ENCODE assay signal across 27 mouse cellular contexts in genomic region chr7:66600126-66600525, GRCm38 (mm10).
A peak's percentile ranks its signal among the peaks of the same experiment; 100 is the strongest.
DNase-seq lines count a peak whose midpoint lies in the region; ATAC-seq and TF ChIP-seq lines count a peak whose summit lies in the region.
"Had no signal": no experiment of that assay in that cellular context is flagged by ENCODE, and none has a peak within 500 bp of the region (broad histone marks: within the 10 kb centered on the region; RNA-seq: fewer than 3 reads in every experiment).

No protein-coding gene starts in this region.

- no peak overlapping the region for H3K4me2 ChIP-seq in lung, postnatal 0 days (replicated peaks; ENCODE audit: low read depth, low read length)
- 0 out of 2 replicates have a peak overlapping the region, but pooled peaks have one; percentile 19 for H3K4me2 ChIP-seq in intestine, embryonic 15.5 days (replicated peaks)
- H3K4me2 ChIP-seq: forebrain, embryonic 13.5 days; kidney, embryonic 15.5 days; limb, embryonic 12.5 days; liver, embryonic 12.5 days; midbrain, embryonic 11.5 days; neural tube, embryonic 12.5 days had no signal

- H3K27me3 ChIP-seq in kidney, adult 2 months (replicated peaks; ENCODE audit: control insufficient read depth, insufficient read depth, low read length) = no peaks in the 10 kb centered on the region; the same call in 1 of the 2 replicates
- no peaks in the 10 kb centered on the region for H3K27me3 ChIP-seq in lung, postnatal 0 days (replicated peaks; ENCODE audit: insufficient read depth, low read length)
- no peaks in the 10 kb centered on the region for H3K27me3 ChIP-seq in intestine, embryonic 15.5 days (replicated peaks)
- H3K27me3 ChIP-seq: forebrain, embryonic 13.5 days; kidney, embryonic 15.5 days; limb, embryonic 12.5 days; liver, embryonic 12.5 days; neural tube, embryonic 12.5 days had no signal

- no peak for TF ChIP-seq POLR2A in kidney, adult 2 months (IDR thresholded peaks at IDR 0.05; ENCODE audit: low read depth, low read length)
- no peak for TF ChIP-seq POLR2A in lung, adult 2 months (IDR thresholded peaks at IDR 0.05; ENCODE audit: borderline replicate concordance, extremely low read depth, low read depth, low read length)

- H3K36me3 ChIP-seq in kidney, adult 2 months (ENCODE audit: control insufficient read depth, insufficient read depth, low read length) = no peaks in the 10 kb centered on the region
- H3K36me3 ChIP-seq in lung, postnatal 0 days (ENCODE audit: insufficient read depth, low read length) = no peaks in the 10 kb centered on the region
- H3K36me3 ChIP-seq in intestine, embryonic 15.5 days = no peaks in the 10 kb centered on the region
- H3K36me3 ChIP-seq: G1E; kidney, embryonic 15.5 days; limb, embryonic 12.5 days; liver, embryonic 12.5 days; neural tube, embryonic 12.5 days had no signal

- 76% methylated on average over 3 of the region's 3 CpGs for WGBS in kidney, adult 2 months
- 53% methylated on average over 3 of the region's 3 CpGs for WGBS in lung, postnatal 0 days
- WGBS in lung, adult 2 months = 55% methylated on average over 3 of the region's 3 CpGs
- 56% methylated on average over 3 of the region's 3 CpGs for WGBS in intestine, embryonic 15.5 days

- TF ChIP-seq EP300 in lung, postnatal 0 days (IDR thresholded peaks at IDR 0.05) = no peak

- no peaks in the 10 kb centered on the region for H3K4me1 ChIP-seq in kidney, adult 2 months (ENCODE audit: control insufficient read depth, insufficient read depth, low read length)
- peaks cover 4% of the 10 kb centered on the region; the same call in 1 of the 2 replicates for H3K4me1 ChIP-seq in lung, postnatal 0 days (ENCODE audit: insufficient read depth, low read depth, low read length)
- H3K4me1 ChIP-seq in lung, adult 2 months (ENCODE audit: control insufficient read depth, insufficient read depth, low read length) = peaks cover 5% of the 10 kb centered on the region; the same call in 1 of the 2 replicates
- peaks cover 11% of the 10 kb centered on the region; the same call in 1 of the 2 replicates for H3K4me1 ChIP-seq in intestine, embryonic 15.5 days (replicated peaks)
- H3K4me1 ChIP-seq: forebrain, embryonic 13.5 days; limb, embryonic 12.5 days; liver, embryonic 12.5 days; neural tube, embryonic 12.5 days had no signal

- TF ChIP-seq CTCF in kidney, adult 2 months (conservative IDR thresholded peaks at IDR 0.05; ENCODE audit: insufficient read depth, insufficient read length, low read depth, low read length) = no peak
- no peak for TF ChIP-seq CTCF in lung, postnatal 0 days (IDR thresholded peaks at IDR 0.05)
- no peak for TF ChIP-seq CTCF in lung, adult 2 months (IDR thresholded peaks at IDR 0.05; ENCODE audit: insufficient read depth, low read length)

- ATAC-seq in lung, postnatal 0 days = no peak
- peak; percentile 60; the same call in 1 of the 2 replicates for ATAC-seq in intestine, embryonic 15.5 days
- ATAC-seq: forebrain, embryonic 13.5 days; hindbrain, embryonic 16.5 days; liver, embryonic 12.5 days; liver, postnatal 0 days had no signal

- no peak overlapping the region for H3K9ac ChIP-seq in lung, postnatal 0 days (replicated peaks; ENCODE audit: low read depth)
- H3K9ac ChIP-seq in intestine, embryonic 15.5 days = no peak overlapping the region
- H3K9ac ChIP-seq: forebrain, embryonic 13.5 days; kidney, embryonic 15.5 days; limb, embryonic 12.5 days; liver, embryonic 12.5 days; liver, postnatal 0 days; neural tube, embryonic 12.5 days had no signal

- H3K27ac ChIP-seq in kidney, adult 2 months (ENCODE audit: insufficient read depth, low read depth, low read length) = 0 out of 2 replicates have a peak overlapping the region, but pooled peaks have one; percentile 26
- no peak overlapping the region for H3K27ac ChIP-seq in lung, postnatal 0 days (ENCODE audit: low read length)
- peak overlapping the region; percentile 55; the same call in 1 of the 2 replicates for H3K27ac ChIP-seq in intestine, embryonic 15.5 days
- H3K27ac ChIP-seq: forebrain, embryonic 13.5 days; layer of hippocampus, adult 2 months; left cerebral cortex, adult 2 months; limb, embryonic 12.5 days; liver, embryonic 12.5 days; neural tube, embryonic 12.5 days had no signal

- DNase-seq in adrenal gland, postnatal 14 days = peak; percentile 38
- DNase-seq in adrenal gland, adult 2 months = no peak
- no peak for DNase-seq in kidney, adult 2 months
- DNase-seq in kidney, postnatal 25 days = no peak
- peak; percentile 17 for DNase-seq in lung, postnatal 0 days (ENCODE audit: low spot score)
- DNase-seq in lung, adult 2 months = no peak
- no peak for DNase-seq in right cerebral cortex, adult 2 months (ENCODE audit: low spot score in 2 of 2)
- DNase-seq: cerebellum, adult 8-10 months; cerebellum, postnatal 36 days; gastrocnemius, postnatal 14 days; heart, postnatal 14 days; kidney, adult 11 months; liver, postnatal 0 days; right cerebral cortex, postnatal 14 days; thymus, postnatal 14 days had no signal

- no peak overlapping the region for H3K4me3 ChIP-seq in kidney, adult 2 months (ENCODE audit: insufficient read depth, low read depth, low read length)
- no peak overlapping the region for H3K4me3 ChIP-seq in lung, postnatal 0 days (ENCODE audit: low read depth, low read length)
- H3K4me3 ChIP-seq in lung, adult 2 months (replicated peaks; ENCODE audit: extremely low read depth, low read depth, low read length) = no peak overlapping the region
- H3K4me3 ChIP-seq in intestine, embryonic 15.5 days (replicated peaks) = no peak overlapping the region
- H3K4me3 ChIP-seq: forebrain, embryonic 13.5 days; kidney, embryonic 15.5 days; layer of hippocampus, adult 2 months; left cerebral cortex, adult 2 months; limb, embryonic 12.5 days; liver, embryonic 12.5 days; myocyte; neural tube, embryonic 12.5 days had no signal

- no peaks in the 10 kb centered on the region for H3K9me3 ChIP-seq in lung, postnatal 0 days (ENCODE audit: low read length)
- no peaks in the 10 kb centered on the region for H3K9me3 ChIP-seq in intestine, embryonic 15.5 days
- H3K9me3 ChIP-seq: forebrain, embryonic 13.5 days; G1E; kidney, embryonic 15.5 days; limb, embryonic 12.5 days; liver, embryonic 12.5 days; neural tube, embryonic 12.5 days had no signal

Comparison
In these comparisons a context has a peak if more than half of its experiments do, and no peak if none do; other contexts are left out.
1. DNase-seq: peak in adrenal gland, postnatal 14 days (single experiment) and lung, postnatal 0 days (single experiment); none in adrenal gland, adult 2 months (single experiment), kidney, adult 2 months (single experiment), kidney, postnatal 25 days (0 of 2), lung, adult 2 months (single experiment) and right cerebral cortex, adult 2 months (0 of 2).